Mouse (Mus musculus) olfactory bulb, adult 2 months (tissue): Measurements from ENCODE around the gene Egln2.

ENCODE experiments used
- CTCF ChIP-seq: fragments of 200-500 bp; IDR thresholded peaks from 2 replicates; pipeline ENCODE4 v1.5.1; 2012; ENCODE audit warnings: low read depth, mild to moderate bottlenecking, low read length, moderate library complexity; ENCODE audit not compliant: insufficient read depth
- POLR2A ChIP-seq: fragments of 200-500 bp; IDR thresholded peaks from 2 replicates; pipeline ENCODE4 v1.6.1; 2012; ENCODE audit warnings: mild to moderate bottlenecking, low read depth, low read length, moderate library complexity; ENCODE audit not compliant: insufficient read depth

DNA sequence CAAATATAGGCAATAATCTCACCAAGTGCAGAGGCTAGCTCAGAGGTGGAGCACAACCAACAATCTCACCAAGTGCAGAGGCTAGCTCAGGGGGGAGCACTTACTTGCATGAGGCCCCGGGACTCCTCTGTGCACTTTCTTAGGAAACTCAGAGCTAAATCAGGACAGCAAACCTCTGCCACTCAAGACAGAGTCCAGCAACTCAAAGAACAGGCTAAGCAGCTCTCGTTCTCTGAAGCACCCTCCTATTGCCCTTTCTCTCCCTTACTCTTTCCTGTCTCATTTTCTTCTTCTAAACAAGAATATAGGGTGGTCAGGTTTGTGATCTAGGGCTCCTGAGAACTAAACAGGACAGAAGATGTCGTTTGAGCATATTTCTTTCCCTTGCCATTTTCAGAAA, 54.6 kb downstream of the Egln2 start:
- TF ChIP-seq POLR2A (no peak), CTCF (no peak)
